In genomic region chr9:109096251-109096661, GRCm38 (mm10) we compare ENCODE assay signal across 8 mouse cellular contexts. TPM values are rescaled to one million over a fixed set of nuclear protein-coding genes. Genes with fewer than 3 reads are reported as not detected.
A peak's percentile ranks its signal among the peaks of the same experiment; 100 is the strongest.
DNase-seq lines count a peak whose midpoint lies in the region; ATAC-seq lines count a peak whose summit lies in the region.

No protein-coding gene starts in this region.

- 20% methylated on average over 9 of the region's 9 CpGs for WGBS in kidney, embryonic 15.5 days
- WGBS in forebrain, embryonic 11.5 days, result 11% methylated on average over 9 of the region's 9 CpGs
- 12% methylated on average over 9 of the region's 9 CpGs for WGBS in neural tube, embryonic 11.5 days

- DNase-seq in kidney, adult 8-10 months, result no peak
- peak; percentile 54 for DNase-seq in Muller cell, postnatal 12 days (ENCODE audit: inconsistent ontology term)
- DNase-seq in forebrain, embryonic 11.5 days (ENCODE audit: low spot score), result no peak
- DNase-seq in kidney, postnatal 10 days, result peak; percentile 34
- DNase-seq in neural tube, embryonic 11.5 days (ENCODE audit: low spot score), result peak; percentile 48
- no peak for DNase-seq in thymus, adult 18-20 months
- DNase-seq in T-cell, adult 2 months (ENCODE audit: low spot score), result no peak

- H3K27ac ChIP-seq in kidney, embryonic 15.5 days, result peak overlapping the region; percentile 98
- peak overlapping the region; percentile 100 for H3K27ac ChIP-seq in forebrain, embryonic 11.5 days (ENCODE audit: low read depth, low read length)
- H3K27ac ChIP-seq in neural tube, embryonic 11.5 days (ENCODE audit: low read depth, low read length), result peak overlapping the region; percentile 100

- peak overlapping the region; percentile 84 for H3K9ac ChIP-seq in kidney, embryonic 15.5 days
- H3K9ac ChIP-seq in forebrain, embryonic 11.5 days (ENCODE audit: low read length), result peak overlapping the region; percentile 97
- H3K9ac ChIP-seq in neural tube, embryonic 11.5 days (ENCODE audit: low read length), result peak overlapping the region; percentile 96

- H3K36me3 ChIP-seq in kidney, embryonic 15.5 days, result peaks cover 21% of the 10 kb centered on the region
- H3K36me3 ChIP-seq in forebrain, embryonic 11.5 days (ENCODE audit: control insufficient read depth, insufficient read depth, low read length), result no peaks in the 10 kb centered on the region; the same call in 1 of the 2 replicates
- H3K36me3 ChIP-seq in neural tube, embryonic 11.5 days (ENCODE audit: control insufficient read depth, insufficient read depth, low read length), result peaks cover 5% of the 10 kb centered on the region

- peak overlapping the region; percentile 67 for H3K4me3 ChIP-seq in kidney, embryonic 15.5 days (replicated peaks)
- peak overlapping the region; percentile 70 for H3K4me3 ChIP-seq in forebrain, embryonic 11.5 days (ENCODE audit: low read depth, low read length)
- peak overlapping the region; percentile 71 for H3K4me3 ChIP-seq in neural tube, embryonic 11.5 days (ENCODE audit: low read depth, low read length)

- no peaks in the 10 kb centered on the region for H3K27me3 ChIP-seq in kidney, embryonic 15.5 days
- no peaks in the 10 kb centered on the region for H3K27me3 ChIP-seq in forebrain, embryonic 11.5 days (ENCODE audit: control insufficient read depth, insufficient read depth, low read length)
- H3K27me3 ChIP-seq in neural tube, embryonic 11.5 days (ENCODE audit: control insufficient read depth, insufficient read depth, low read length), result no peaks in the 10 kb centered on the region

- peaks cover 75% of the 10 kb centered on the region for H3K4me1 ChIP-seq in kidney, embryonic 15.5 days
- peaks cover 28% of the 10 kb centered on the region for H3K4me1 ChIP-seq in forebrain, embryonic 11.5 days (replicated peaks; ENCODE audit: control insufficient read depth, insufficient read depth, low read length)
- peaks cover 34% of the 10 kb centered on the region for H3K4me1 ChIP-seq in neural tube, embryonic 11.5 days (ENCODE audit: control insufficient read depth, insufficient read depth, low read length)

- no peak for ATAC-seq in kidney, embryonic 15.5 days (replicated peaks; ENCODE audit: low FRiP score)
- ATAC-seq in forebrain, embryonic 11.5 days (replicated peaks; ENCODE audit: low FRiP score), result no peak
- ATAC-seq in neural tube, embryonic 11.5 days (ENCODE audit: insufficient read depth, low FRiP score, low TSS enrichment), result no peak

- no peaks in the 10 kb centered on the region for H3K9me3 ChIP-seq in kidney, embryonic 15.5 days (replicated peaks)
- H3K9me3 ChIP-seq in forebrain, embryonic 11.5 days (ENCODE audit: control insufficient read depth, low read length), result no peaks in the 10 kb centered on the region
- H3K9me3 ChIP-seq in neural tube, embryonic 11.5 days (ENCODE audit: control insufficient read depth, low read length), result no peaks in the 10 kb centered on the region

- peak overlapping the region; percentile 86 for H3K4me2 ChIP-seq in kidney, embryonic 15.5 days
- H3K4me2 ChIP-seq in forebrain, embryonic 11.5 days (ENCODE audit: low read depth, low read length, severe bottlenecking), result peak overlapping the region; percentile 53
- peak overlapping the region; percentile 92 for H3K4me2 ChIP-seq in neural tube, embryonic 11.5 days (ENCODE audit: low read depth)

RNA-seq across cellular contexts. Expression of gene Plxnb1, which starts 1.1 kb away (rescaled TPM):
- polyA plus RNA-seq in kidney, embryonic 15.5 days (2015; fragmentation: Nextera tagmentation; extraction: Ambion mirVana), result 15.2 and 19.4 TPM in 2 replicates
- polyA plus RNA-seq in forebrain, embryonic 11.5 days (2014; fragmentation: Nextera tagmentation; extraction: Ambion mirVana), result 27.3 and 28.3 TPM in 2 replicates
- polyA plus RNA-seq in neural tube, embryonic 11.5 days (2014; fragmentation: Nextera tagmentation; extraction: Ambion mirVana), result 18.3 and 19.1 TPM in 2 replicates

RNA-seq across cellular contexts. Expression of gene Tma7, which starts 13.9 kb away (rescaled TPM):
- 616 and 693 TPM in 2 replicates for polyA plus RNA-seq in kidney, embryonic 15.5 days (2015; fragmentation: Nextera tagmentation; extraction: Ambion mirVana)
- 671 and 746 TPM in 2 replicates for polyA plus RNA-seq in forebrain, embryonic 11.5 days (2014; fragmentation: Nextera tagmentation; extraction: Ambion mirVana)
- 719 and 756 TPM in 2 replicates for polyA plus RNA-seq in neural tube, embryonic 11.5 days (2014; fragmentation: Nextera tagmentation; extraction: Ambion mirVana)

RNA-seq across cellular contexts. Expression of gene Ccdc51, which starts 14.0 kb away (rescaled TPM):
- polyA plus RNA-seq in kidney, embryonic 15.5 days (2015; fragmentation: Nextera tagmentation; extraction: Ambion mirVana), result 12.9 and 13.6 TPM in 2 replicates
- polyA plus RNA-seq in forebrain, embryonic 11.5 days (2014; fragmentation: Nextera tagmentation; extraction: Ambion mirVana), result 13.2 and 17.4 TPM in 2 replicates
- polyA plus RNA-seq in neural tube, embryonic 11.5 days (2014; fragmentation: Nextera tagmentation; extraction: Ambion mirVana), result 13.4 and 15.1 TPM in 2 replicates

RNA-seq across cellular contexts. Expression of gene Atrip, which starts 22.3 kb away (rescaled TPM):
- 26.3 and 27.0 TPM in 2 replicates for polyA plus RNA-seq in kidney, embryonic 15.5 days (2015; fragmentation: Nextera tagmentation; extraction: Ambion mirVana)
- 28.1 and 32.1 TPM in 2 replicates for polyA plus RNA-seq in forebrain, embryonic 11.5 days (2014; fragmentation: Nextera tagmentation; extraction: Ambion mirVana)
- polyA plus RNA-seq in neural tube, embryonic 11.5 days (2014; fragmentation: Nextera tagmentation; extraction: Ambion mirVana), result 25.3 and 26.4 TPM in 2 replicates

RNA-seq across cellular contexts. Expression of gene Trex1, which starts 36.7 kb away (rescaled TPM):
- polyA plus RNA-seq in kidney, embryonic 15.5 days (2015; fragmentation: Nextera tagmentation; extraction: Ambion mirVana), result 11.1 and 13.8 TPM in 2 replicates
- 5.9 and 8.2 TPM in 2 replicates for polyA plus RNA-seq in forebrain, embryonic 11.5 days (2014; fragmentation: Nextera tagmentation; extraction: Ambion mirVana)
- 6.9 and 7.8 TPM in 2 replicates for polyA plus RNA-seq in neural tube, embryonic 11.5 days (2014; fragmentation: Nextera tagmentation; extraction: Ambion mirVana)

Comparison
In these comparisons a context has a peak if more than half of its experiments do, and no peak if none do; other contexts are left out.
1. DNase-seq: peak in Muller cell, postnatal 12 days (single experiment), kidney, postnatal 10 days (single experiment) and neural tube, embryonic 11.5 days (single experiment); none in kidney, adult 8-10 months (0 of 2), forebrain, embryonic 11.5 days (single experiment), thymus, adult 18-20 months (0 of 2) and T-cell, adult 2 months (single experiment).
2. Peak in every context shown above with its lines, with median percentiles within 50 percentile points of each other: H3K27ac ChIP-seq, H3K4me2 ChIP-seq, H3K4me3 ChIP-seq and H3K9ac ChIP-seq.